Mouse (Mus musculus): ENCODE measurements around the gene Mvd. TPM values are rescaled to one million over a fixed set of nuclear protein-coding genes. Genes with fewer than 3 reads are reported as not detected.

The Mvd gene
- total RNA-seq, 2 experiments from 2014 or later, result 20.5 to 30.8 TPM

DNA sequence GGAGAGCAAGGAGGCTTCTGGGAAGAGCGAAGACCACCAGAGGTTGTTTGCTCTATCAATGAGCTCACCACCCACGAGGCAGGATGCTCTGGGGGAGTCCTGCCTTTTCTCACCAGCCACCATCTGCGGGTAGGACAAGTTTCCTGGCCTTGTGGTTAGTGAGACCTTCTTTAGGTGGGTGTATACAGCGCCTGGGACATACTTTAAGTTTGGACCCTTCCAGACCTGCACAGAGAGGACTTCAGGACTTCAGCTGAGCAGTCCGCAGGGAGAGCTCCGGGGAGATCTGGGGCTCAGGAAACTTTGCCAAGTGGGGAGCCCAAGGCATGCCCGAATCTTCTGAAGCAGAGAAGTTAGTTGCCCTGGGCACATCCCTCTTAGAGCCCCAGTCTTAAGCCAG, 16.8 kb upstream of the Mvd start:
- no peak for DNase-seq (ENCODE audit: low spot score in 2 of 2)
- intact Hi-C loops (cut with DNase I), result no loop called here

GRCm38 (mm10) chr8:122459218-122459900, 16.1 kb upstream of the Mvd start:
- no peak for DNase-seq (ENCODE audit: low spot score in 2 of 2)
- intact Hi-C loops (cut with DNase I), result no loop called here

GRCm38 (mm10) chr8:122457171-122457570, 13.9 kb upstream of the Mvd start:
- intact Hi-C loops (cut with DNase I), result no loop called here
- no peak for DNase-seq (ENCODE audit: low spot score in 2 of 2)

- intact Hi-C loops (cut with DNase I), result no loop called here
- no peak for DNase-seq (ENCODE audit: low spot score in 2 of 2)
These were observed 11.2 kb upstream of the Mvd start for GRCm38 (mm10) chr8:122454409-122454808.

DNA sequence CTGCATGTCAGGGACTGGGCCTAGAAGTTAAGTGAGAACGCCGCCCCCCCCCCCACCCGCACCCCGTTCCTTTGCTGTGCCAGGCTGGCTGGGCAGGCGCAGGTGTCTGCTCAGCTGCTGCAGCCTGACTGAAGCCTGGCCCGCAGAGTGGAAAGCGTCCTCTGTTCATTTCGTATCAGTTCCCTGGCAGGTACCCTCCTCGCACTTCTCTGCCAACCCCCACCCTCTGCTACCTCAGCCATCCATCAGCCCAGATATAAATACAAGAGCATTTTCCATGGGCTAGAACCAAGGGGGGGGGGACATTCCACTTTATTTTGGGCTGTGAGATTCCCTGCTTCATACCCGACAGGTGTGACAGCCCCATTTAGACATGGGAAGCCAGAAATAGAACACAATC, 8.9 kb upstream of the Mvd start:
- intact Hi-C loops (cut with DNase I), result no loop called here
- no peak for DNase-seq (ENCODE audit: low spot score in 2 of 2)

DNA sequence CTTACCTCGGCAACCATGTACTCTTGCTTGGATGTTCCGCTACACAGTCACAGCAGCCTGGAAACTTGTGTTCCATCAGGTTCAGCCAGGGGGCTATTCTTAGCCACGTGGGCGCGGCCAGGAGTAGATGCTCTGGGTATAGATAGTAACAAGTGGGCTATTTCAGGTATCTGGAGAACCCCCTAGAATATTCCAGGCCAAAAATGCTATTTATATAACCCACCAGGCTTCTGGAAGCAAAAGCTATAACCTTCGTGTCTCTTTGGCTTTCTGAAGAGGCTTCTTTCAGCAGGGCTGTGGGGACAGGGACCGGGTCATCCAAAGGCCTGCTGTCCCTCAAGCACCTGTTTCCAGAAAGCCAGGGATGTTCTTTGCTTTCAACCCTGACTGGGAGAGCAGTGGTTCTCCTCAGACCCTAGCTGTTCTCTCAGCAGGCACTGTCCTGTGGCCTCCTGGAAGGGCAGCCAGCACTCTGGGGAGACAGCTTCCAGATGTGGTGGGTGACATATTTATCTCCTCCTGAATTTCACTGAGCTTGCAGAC, 8.0 kb upstream of the Mvd start:
- intact Hi-C loops (cut with DNase I), result no loop called here
- DNase-seq (ENCODE audit: low spot score in 2 of 2), result no peak

- intact Hi-C loops (cut with DNase I), result no loop called here
- no peak for DNase-seq (ENCODE audit: low spot score in 2 of 2)
These were observed 2.0 kb upstream of the Mvd start for GRCm38 (mm10) chr8:122445203-122445602.

DNA sequence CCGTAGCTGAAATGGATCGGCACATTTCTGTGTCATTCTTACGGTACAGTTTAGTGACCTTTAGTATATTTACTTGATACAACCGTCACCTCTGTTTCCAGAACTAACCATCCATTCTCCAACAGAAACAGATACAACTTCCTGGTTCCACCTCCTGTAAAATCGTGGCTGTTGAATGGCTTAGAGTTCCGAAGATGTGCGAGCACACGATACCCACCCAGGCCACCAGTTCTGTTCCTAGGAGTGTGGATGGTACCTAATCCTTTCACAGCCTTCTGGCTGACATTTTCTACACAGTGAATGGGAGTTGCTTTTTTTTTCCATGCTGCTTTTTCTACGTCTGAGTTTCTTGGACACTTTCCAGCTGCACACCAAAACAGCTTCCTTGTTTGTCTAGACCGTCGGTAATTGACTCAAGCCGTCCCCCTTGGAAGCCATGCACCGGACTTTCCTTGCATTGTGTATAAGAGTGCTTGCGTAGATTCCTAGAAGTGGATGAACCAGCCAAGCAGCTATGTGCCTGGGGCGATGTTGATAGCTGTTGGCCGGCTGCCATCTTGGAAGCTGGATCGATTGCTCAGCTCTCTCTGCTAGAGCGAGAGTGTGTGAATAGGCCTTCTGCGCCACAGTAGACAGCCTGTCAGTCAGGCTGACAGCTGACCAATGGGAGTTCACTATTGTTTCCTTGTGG, 981 bp upstream of the Mvd start:
- intact Hi-C loops (cut with DNase I), result loop anchor here (1.0 kb wide), 1 partner anchor 30 kb away; no protein-coding TSS in a partner anchor
- peak; percentile 74 to 83 for DNase-seq (ENCODE audit: low spot score in 2 of 2)

DNA sequence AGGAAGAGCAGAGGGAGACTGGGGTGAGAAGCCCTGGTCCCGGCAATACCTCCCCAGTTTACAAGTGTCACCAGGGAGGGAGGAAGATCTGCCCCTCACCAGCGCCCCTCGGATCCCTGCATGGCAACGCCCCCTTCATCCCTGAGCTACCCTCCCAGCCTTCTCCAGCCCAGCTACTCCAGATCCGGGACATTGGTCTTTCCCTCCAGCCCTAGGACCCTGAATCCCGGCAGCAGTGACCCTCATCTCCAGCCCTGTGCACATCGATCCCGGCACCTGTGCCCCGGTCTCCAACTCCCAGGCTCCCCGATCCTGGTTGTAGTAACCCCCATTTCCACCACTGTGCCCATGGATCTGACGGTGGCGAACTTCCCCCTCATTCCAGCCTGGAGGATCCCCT, 441 bp downstream of the Mvd start:
- intact Hi-C loops (cut with DNase I), result loop anchor here (2.0 kb wide), 1 partner anchor 66 kb away; the partner anchor contains the start of gene Zc3h18
- no peak for DNase-seq (ENCODE audit: low spot score in 2 of 2)

- no peak for DNase-seq (ENCODE audit: low spot score in 2 of 2)
- intact Hi-C loops (cut with DNase I), result loop anchor here (2.0 kb wide), 1 partner anchor 66 kb away; the partner anchor contains the start of gene Zc3h18
These were observed 866 bp downstream of the Mvd start for GRCm38 (mm10) chr8:122442356-122442755.

DNA sequence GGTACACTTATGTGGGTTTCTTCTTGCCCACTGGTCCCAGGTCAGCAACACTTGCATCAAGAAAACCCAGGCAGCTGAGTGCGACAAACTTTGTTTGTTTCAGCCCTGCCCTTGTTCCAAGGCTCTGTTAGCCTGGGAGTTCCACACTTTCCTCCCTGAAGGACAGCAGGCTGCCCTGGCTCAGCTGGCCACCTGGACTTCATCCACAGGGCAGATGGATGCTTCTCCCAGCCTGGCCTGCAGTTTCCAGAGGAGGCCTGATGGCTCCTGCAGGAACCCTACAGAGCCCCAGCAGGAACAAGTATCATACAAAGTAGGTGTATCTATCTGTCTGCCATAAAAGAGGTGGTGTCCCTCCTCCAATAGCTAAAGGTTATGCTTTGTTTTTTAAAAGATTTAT, 1.9 kb downstream of the Mvd start:
- DNase-seq (ENCODE audit: low spot score in 2 of 2), result no peak
- intact Hi-C loops (cut with DNase I), result no loop called here

DNA sequence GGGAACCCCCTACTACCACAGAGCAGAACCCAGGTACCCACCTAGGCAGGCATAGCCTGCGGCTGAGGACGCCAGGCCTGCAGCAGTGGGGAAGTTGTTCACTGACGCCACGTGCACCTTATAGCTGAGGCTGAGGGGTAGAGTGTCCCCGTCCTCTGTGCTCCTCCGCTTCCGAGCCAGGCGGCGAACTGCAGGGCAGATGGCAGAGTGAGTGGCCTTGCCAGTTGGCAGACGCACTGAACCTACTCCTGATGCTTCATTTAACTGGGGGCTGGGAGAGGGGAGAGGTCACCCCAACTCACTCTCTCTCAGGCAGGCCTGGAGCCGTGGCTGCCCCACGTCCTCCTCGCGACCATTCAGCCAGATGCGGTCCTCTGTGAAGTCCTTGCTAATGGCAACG, 3.9 kb downstream of the Mvd start:
- intact Hi-C loops (cut with DNase I), result no loop called here
- DNase-seq (ENCODE audit: low spot score in 2 of 2), result no peak

DNA sequence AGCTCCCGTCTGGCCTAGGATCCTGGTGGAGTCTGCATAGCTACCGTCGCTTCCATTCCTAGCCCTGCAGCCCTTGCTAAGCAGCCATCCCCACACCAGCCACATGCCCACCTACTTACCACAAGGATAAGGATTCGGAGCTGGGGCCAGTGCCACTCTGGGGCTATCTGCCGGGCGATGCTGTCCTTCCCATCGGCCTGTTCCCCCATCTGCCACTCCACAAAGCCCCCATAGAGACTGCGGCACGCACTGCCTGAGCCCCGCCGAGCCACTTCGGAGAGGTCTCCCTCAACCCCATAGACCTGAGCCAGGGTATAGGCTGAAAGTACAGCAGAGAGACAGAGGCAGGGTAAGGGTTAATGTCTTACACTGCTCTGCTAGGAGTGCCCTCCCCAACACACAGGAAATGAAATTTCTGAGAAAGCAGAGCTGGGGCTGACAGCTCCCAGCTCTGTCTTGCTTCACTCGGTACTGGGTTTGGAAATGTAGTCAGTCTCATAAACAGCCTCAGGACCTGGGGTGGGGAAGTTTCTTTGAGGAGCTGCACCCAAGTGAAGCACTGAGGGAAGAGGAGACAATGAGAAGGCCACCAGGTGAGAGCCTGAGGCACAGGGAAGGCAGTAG, 5.4 kb downstream of the Mvd start:
- DNase-seq (ENCODE audit: low spot score in 2 of 2), result no peak
- intact Hi-C loops (cut with DNase I), result no loop called here

DNA sequence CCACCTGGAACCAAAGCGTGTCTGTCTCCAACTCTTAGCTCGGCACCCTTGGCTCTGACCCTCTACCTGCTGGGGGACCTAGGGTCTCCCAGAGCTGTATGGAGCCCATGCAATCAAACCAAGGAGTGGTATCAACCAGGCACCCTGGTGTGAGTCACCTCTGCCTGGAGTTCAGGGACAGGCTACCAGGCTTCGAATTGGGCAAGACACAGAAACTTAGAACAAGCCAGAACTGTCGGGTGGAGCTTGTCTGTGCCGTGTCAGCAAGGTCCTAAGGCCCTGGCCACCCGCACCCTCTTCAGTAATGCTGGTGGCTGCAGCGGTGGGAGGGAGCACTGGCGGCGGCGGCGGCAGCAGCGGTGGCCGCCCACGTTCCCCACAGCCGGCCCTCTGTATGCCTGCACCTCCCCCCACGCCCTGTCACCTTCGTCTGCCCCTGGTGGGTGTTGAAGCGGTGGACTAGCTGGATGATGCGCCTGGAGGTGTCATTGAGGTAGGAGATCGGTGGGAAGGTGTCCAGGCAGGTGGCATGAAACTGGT, 6.6 kb downstream of the Mvd start:
- DNase-seq (ENCODE audit: low spot score in 2 of 2), result no peak
- intact Hi-C loops (cut with DNase I), result no loop called here

DNA sequence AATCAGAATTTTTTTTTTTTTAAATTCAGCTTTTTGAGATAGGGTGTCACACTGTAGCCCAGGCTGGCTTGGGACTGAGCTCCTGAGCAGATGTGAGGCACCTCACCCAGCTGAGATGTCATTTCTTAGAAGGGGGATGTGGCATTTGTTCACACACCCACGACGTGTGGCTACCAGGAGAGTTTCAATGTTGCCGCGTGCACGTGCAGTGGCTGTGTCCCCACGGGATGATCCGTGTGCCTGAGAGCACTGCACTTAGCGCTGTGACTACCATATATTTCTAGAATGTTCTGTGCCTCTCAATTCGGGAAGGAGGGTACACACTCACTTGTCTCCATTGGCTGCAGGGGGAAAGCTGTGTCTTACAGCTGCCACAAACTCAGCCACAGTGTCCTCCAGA, 7.1 kb downstream of the Mvd start:
- intact Hi-C loops (cut with DNase I), result no loop called here
- no peak for DNase-seq (ENCODE audit: low spot score in 2 of 2)

- intact Hi-C loops (cut with DNase I), result no loop called here
These were observed 7.8 kb downstream of the Mvd start for GRCm38 (mm10) chr8:122435375-122435774.

DNA sequence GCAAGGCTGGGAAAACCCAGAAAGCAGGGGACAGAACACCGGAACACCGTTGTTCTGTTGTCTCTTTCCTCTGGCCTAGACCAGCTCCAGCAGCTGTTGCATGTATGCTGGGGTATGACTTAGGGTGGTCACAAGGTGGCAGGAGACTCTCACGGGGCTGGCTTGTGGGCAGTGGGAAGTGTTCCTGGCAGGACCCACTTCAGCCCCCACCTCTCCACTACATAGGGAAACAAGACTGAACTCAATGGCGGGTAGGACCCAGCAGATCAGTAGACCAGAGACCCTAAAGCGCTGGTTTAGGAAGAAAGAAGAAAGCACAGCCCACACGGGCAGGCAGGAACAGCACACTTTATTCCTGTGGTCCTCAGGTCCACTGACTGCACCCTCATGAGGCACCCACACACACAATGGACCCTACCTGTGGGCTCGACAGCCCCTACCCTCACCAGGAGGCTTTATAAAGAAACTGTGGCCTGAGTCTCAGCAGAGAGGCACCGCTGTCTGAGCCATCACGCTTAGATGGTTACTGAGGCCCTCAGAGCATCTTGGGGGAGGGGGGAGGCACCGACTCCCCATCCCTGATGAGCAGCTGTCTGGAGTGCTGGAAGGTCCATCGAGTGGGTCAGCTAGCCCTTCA, 9.8 kb downstream of the Mvd start:
- no peak for DNase-seq (ENCODE audit: low spot score in 2 of 2)
- intact Hi-C loops (cut with DNase I), result no loop called here

More at GRCm38 (mm10) chr8:122435375-122435774, 7.8 kb downstream of the Mvd start:
- DNase-seq (ENCODE audit: low spot score in 2 of 2), result no peak

GRCm38 (mm10) chr8:122432443-122433268, 10.6 kb downstream of the Mvd start, which contains the start of gene Cyba:
Gene Cyba, minus strand, starts transcription at chr8:122432930.
- no peak for DNase-seq (ENCODE audit: low spot score in 2 of 2)
- intact Hi-C loops (cut with DNase I), result no loop called here
